Mouse (Mus musculus) CH12.LX (cell line): ENCODE results near the gene 2310057M21Rik. TPM values are rescaled to one million over a fixed set of nuclear protein-coding genes. Genes with fewer than 3 reads are reported as not detected.

Source experiments
- DNase-seq: peaks from one replicate; pipeline ENCODE4 v3.0.0-alpha.2; 2013; ENCODE audit errors: extremely low read depth
- H3K27ac ChIP-seq: 2 replicates; pipeline ENCODE4 v1.5.1; 2012; ENCODE audit warnings: low read depth, mild to moderate bottlenecking, control low read depth, moderate library complexity; ENCODE audit not compliant: insufficient read depth
- H3K27me3 ChIP-seq: replicated peaks from 2 replicates; pipeline ENCODE3; 2012; ENCODE audit warnings: inconsistent platforms
- H3K36me3 ChIP-seq, 2 experiments: replicated peaks in 1 of 2; 2 replicates each; pipeline versions ENCODE3 to v1.6.1; 2012; ENCODE audit warnings: inconsistent platforms in 1 of 2, low read length in 1 of 2, mild to moderate bottlenecking in 1 of 2, mixed read lengths in 1 of 2, moderate library complexity in 1 of 2; ENCODE audit not compliant: control insufficient read depth in 1 of 2, insufficient read depth in 1 of 2
- H3K4me1 ChIP-seq, 2 experiments: 2 replicates each; pipeline ENCODE4 v1.6.1; 2012; ENCODE audit warnings: inconsistent platforms in 1 of 2, moderate library complexity in 1 of 2; ENCODE audit not compliant: insufficient read depth in 2 of 2, control insufficient read depth in 1 of 2
- H3K4me2 ChIP-seq: 2 replicates; pipeline ENCODE4 v1.6.1; 2012; ENCODE audit warnings: low read depth, mild to moderate bottlenecking, control low read depth; ENCODE audit not compliant: poor library complexity, insufficient read depth, severe bottlenecking
- H3K4me3 ChIP-seq, 3 experiments: fragments of 150-350 bp in 1 of 3; sonication (generic) in 1 of 3; replicated peaks in 1 of 3; 2 replicates each; pipeline versions ENCODE3 to v1.5.1; 2011 to 2012; ENCODE audit warnings: low read depth in 2 of 3, low read length in 2 of 3, mild to moderate bottlenecking in 2 of 3, moderate library complexity in 2 of 3, control low read depth in 1 of 3, improper control_type of control experiment in 1 of 3, inconsistent platforms in 1 of 3, mixed read lengths in 1 of 3; ENCODE audit not compliant: poor library complexity in 1 of 3
- H3K79me2 ChIP-seq: replicated peaks from 2 replicates; pipeline ENCODE4 v1.6.1; 2012; ENCODE audit warnings: mild to moderate bottlenecking, moderate library complexity; ENCODE audit not compliant: control insufficient read depth, poor library complexity, insufficient read depth, severe bottlenecking; ENCODE audit errors: extremely low read depth
- H3K9ac ChIP-seq: 2 replicates; pipeline ENCODE4 v1.6.1; 2012; ENCODE audit warnings: low read depth, mild to moderate bottlenecking, control low read depth, moderate library complexity; ENCODE audit not compliant: insufficient read depth
- H3K9me3 ChIP-seq: replicated peaks from 2 replicates; pipeline ENCODE3; 2012; ENCODE audit warnings: low read length, inconsistent platforms, mixed read lengths
- CHD2 ChIP-seq: IDR thresholded peaks from 2 replicates; pipeline ENCODE4 v1.6.1; 2011; ENCODE audit warnings: low read length, improper control_type of control experiment
- CTCF ChIP-seq, 2 experiments: IDR thresholded peaks in 1 of 2; conservative IDR thresholded peaks in 1 of 2; 2 replicates each; pipeline ENCODE4 v1.5.1; 2011 to 2012; ENCODE audit warnings: low read depth in 2 of 2, low read length in 2 of 2, improper control_type of control experiment in 1 of 2, inconsistent platforms in 1 of 2, mild to moderate bottlenecking in 1 of 2, moderate library complexity in 1 of 2
- E2F4 ChIP-seq: IDR thresholded peaks from 2 replicates; pipeline ENCODE4 v1.6.1; 2011; ENCODE audit warnings: low read depth, low read length, improper control_type of control experiment; ENCODE audit not compliant: insufficient replicate concordance
- ELF1 ChIP-seq: IDR thresholded peaks from 2 replicates; pipeline ENCODE4 v1.6.1; 2014; ENCODE audit warnings: low read depth, mild to moderate bottlenecking, inconsistent platforms, low read length, improper control_type of control experiment
- ETS1 ChIP-seq: conservative IDR thresholded peaks from 2 replicates; pipeline ENCODE4 v1.6.1; 2012; ENCODE audit warnings: low read depth, mild to moderate bottlenecking, inconsistent platforms, low read length, improper control_type of control experiment, moderate library complexity
- HCFC1 ChIP-seq: IDR thresholded peaks from 2 replicates; pipeline ENCODE4 v1.6.1; 2012; ENCODE audit warnings: low read depth, mild to moderate bottlenecking, inconsistent platforms, low read length, improper control_type of control experiment
- IRF4 ChIP-seq: IDR thresholded peaks from 2 replicates; pipeline ENCODE4 v1.6.1; 2014; ENCODE audit warnings: low read depth, mild to moderate bottlenecking, inconsistent platforms, low read length, improper control_type of control experiment
- JUN ChIP-seq: IDR thresholded peaks from 2 replicates; pipeline ENCODE4 v1.6.1; 2011; ENCODE audit warnings: low read depth, mild to moderate bottlenecking, low read length, improper control_type of control experiment, moderate library complexity; ENCODE audit not compliant: insufficient read depth
- JUND ChIP-seq: conservative IDR thresholded peaks from 2 replicates; pipeline ENCODE4 v1.6.1; 2011; ENCODE audit warnings: low read depth, low read length, improper control_type of control experiment
- KAT2A ChIP-seq: IDR thresholded peaks from 2 replicates; pipeline ENCODE4 v1.6.1; 2012; ENCODE audit warnings: low read length, improper control_type of control experiment, inconsistent platforms; ENCODE audit not compliant: insufficient replicate concordance
- MAFK ChIP-seq: IDR thresholded peaks from 2 replicates; pipeline ENCODE4 v1.6.1; 2011; ENCODE audit warnings: low read length, improper control_type of control experiment; ENCODE audit not compliant: insufficient replicate concordance
- MAZ ChIP-seq: IDR thresholded peaks from 2 replicates; pipeline ENCODE4 v1.6.1; 2012; ENCODE audit warnings: low read depth, mild to moderate bottlenecking, inconsistent platforms, low read length, improper control_type of control experiment, moderate library complexity
- NELFE ChIP-seq: IDR thresholded peaks from 2 replicates; pipeline ENCODE4 v1.6.1; 2011; ENCODE audit warnings: low read depth, low read length, improper control_type of control experiment
- SIN3A ChIP-seq: IDR thresholded peaks from 2 replicates; pipeline ENCODE4 v1.6.1; 2012; ENCODE audit warnings: low read length, improper control_type of control experiment, inconsistent platforms
- SMC3 ChIP-seq: IDR thresholded peaks from 2 replicates; pipeline ENCODE4 v1.6.1; 2011; ENCODE audit warnings: low read depth, low read length, improper control_type of control experiment
- TCF12 ChIP-seq: IDR thresholded peaks from 2 replicates; pipeline ENCODE4 v1.6.1; 2014; ENCODE audit warnings: low read depth, mild to moderate bottlenecking, inconsistent platforms, low read length, improper control_type of control experiment
- ZKSCAN1 ChIP-seq: IDR thresholded peaks from 2 replicates; pipeline ENCODE4 v1.6.1; 2012; ENCODE audit warnings: low read depth, inconsistent platforms, low read length, improper control_type of control experiment, borderline replicate concordance
- ZMIZ1 ChIP-seq: IDR thresholded peaks from 2 replicates; pipeline ENCODE4 v1.6.1; 2012; ENCODE audit warnings: low read depth, mild to moderate bottlenecking, inconsistent platforms, low read length, improper control_type of control experiment
- dilution Hi-C: fragments of 300-500 bp; cut with MboI; formaldehyde crosslinking; loops from 2 replicates; pipeline ENCODE4 v1.14.3; 2020; ENCODE audit warnings: low sequenced_read_pairs; ENCODE audit not compliant: extremely low pct_unique_long_range_greater_than_20kb, extremely low pct_ligation_motif_present
- in situ Hi-C: fragments of 300-500 bp; cut with MboI; formaldehyde crosslinking; loops from 3 replicates; pipeline ENCODE4 v1.14.3; 2019; ENCODE audit warnings: low sequenced_read_pairs, low pct_ligation_motif_present, low pct_unique_long_range_greater_than_20kb, mixed read lengths
- polyA plus RNA-seq: library from polyadenylated mRNA; unstranded; fragments of >175 nt; gene quantifications from 2 replicates; pipeline ENCODE4 v1.2.1, GENCODE M21; 2012; ENCODE audit warnings: low read depth; ENCODE audit not compliant: insufficient read length
- total RNA-seq, 2 experiments: library from RNA; depleted of rRNA; stranded (reverse); fragments of 300-350 nt in 1 of 2; fragments of >200 nt in 1 of 2; gene quantifications; 2 replicates each; pipeline ENCODE4 v1.2.3; 2012 to 2014

Gene 2310057M21Rik
- total and polyA plus RNA-seq, 3 experiments: 3.4 to 22.5 (median 13.1) TPM

- no peaks in the 10 kb centered on the region for H3K9me3 ChIP-seq
- no peak for DNase-seq
- H3K27ac ChIP-seq: no peak within 1 kb of the TSS
- no peak within 1 kb of the TSS for H3K4me2 ChIP-seq
- H3K36me3 ChIP-seq: peaks cover 0 to 19% of the 10 kb centered on the region in 2 experiments
- H3K27me3 ChIP-seq: no peaks in the 10 kb centered on the region
- H3K79me2 ChIP-seq: no peaks in the 10 kb centered on the region
- dilution Hi-C loops (no loop called here), in situ Hi-C loops (no loop called here)
- H3K9ac ChIP-seq: no peak within 1 kb of the TSS
- no peak within 1 kb of the TSS for H3K4me3 ChIP-seq
- TF ChIP-seq E2F4 (no peak), NELFE (no peak), HCFC1 (no peak), ELF1 (no peak), JUN (no peak), ETS1 (no peak), IRF4 (no peak), CHD2 (no peak), TCF12 (no peak), KAT2A (no peak), ZKSCAN1 (no peak), ZMIZ1 (no peak), MAFK (no peak), MAZ (no peak)
- no peaks in the 10 kb centered on the region for H3K4me1 ChIP-seq
Measured at GRCm38 (mm10) chr7:131329416-131329815, 33.1 kb downstream of the 2310057M21Rik start, which contains the start of gene Fam24b. Gene Fam24b (minus strand): TSS chr7:131329516.

- in situ Hi-C loops (no loop called here), dilution Hi-C loops (no loop called here)
- TF ChIP-seq ELF1 (no peak), SMC3 (no peak), JUND (no peak), SIN3A (no peak), CTCF (conservative IDR thresholded peaks at IDR 0.05 in 1 of 2, IDR thresholded peaks at IDR 0.05 in 1 of 2; ENCODE audit: low read depth in 2 of 2, low read length in 2 of 2) (0 out of 4 replicates have a peak, but pooled peaks of 1 of the 2 experiments have one; percentile 19), HCFC1 (no peak)
- Histone ChIP-seq H3K36me3 (peaks cover 0 to 25% of the 10 kb centered on the region in 2 experiments), H3K4me1 (no peaks in the 10 kb centered on the region), H3K79me2 (no peaks in the 10 kb centered on the region), H3K27ac (no peak overlapping the region), H3K9ac (no peak overlapping the region), H3K27me3 (no peaks in the 10 kb centered on the region), H3K4me3 (no peak overlapping the region), H3K9me3 (no peaks in the 10 kb centered on the region), H3K4me2 (no peak overlapping the region)
- DNase-seq: no peak
Measured at GRCm38 (mm10) chr7:131327054-131327453, 35.5 kb downstream of the 2310057M21Rik start.
